Mouse (Mus musculus) small intestine, adult 2 months (tissue): Measurements from ENCODE around the gene Tdrd1. TPM values are rescaled to one million over a fixed set of nuclear protein-coding genes. Genes with fewer than 3 reads are reported as not detected.

Experiments
- H3K27ac ChIP-seq: fragments of 200-500 bp; 2 replicates; pipeline ENCODE4 v1.5.1; 2012; ENCODE audit warnings: low read depth, low read length, control low read depth, inconsistent platforms; ENCODE audit not compliant: insufficient read depth
- H3K27me3 ChIP-seq: fragments of 200-500 bp; 2 replicates; pipeline ENCODE4 v1.6.1; 2012; ENCODE audit warnings: mild to moderate bottlenecking, moderate library complexity, low read length, inconsistent platforms; ENCODE audit not compliant: control insufficient read depth, insufficient read depth
- H3K36me3 ChIP-seq: fragments of 200-500 bp; 2 replicates; pipeline ENCODE4 v1.6.1; 2012; ENCODE audit warnings: mild to moderate bottlenecking, low read length, control low read depth, inconsistent platforms; ENCODE audit not compliant: control insufficient read depth, insufficient read depth
- H3K4me1 ChIP-seq: fragments of 200-500 bp; 2 replicates; pipeline ENCODE4 v1.6.1; 2012; ENCODE audit warnings: low read length, inconsistent platforms, mixed read lengths; ENCODE audit not compliant: control insufficient read depth, insufficient read depth, insufficient read length
- H3K4me3 ChIP-seq: fragments of 200-500 bp; 2 replicates; pipeline ENCODE4 v1.5.1; 2012; ENCODE audit warnings: low read depth, mild to moderate bottlenecking, control low read depth, inconsistent platforms, low read length, moderate library complexity
- CTCF ChIP-seq: fragments of 200-500 bp; IDR thresholded peaks from 2 replicates; pipeline ENCODE4 v1.5.1; 2012; ENCODE audit warnings: low read depth, mild to moderate bottlenecking, control low read depth, inconsistent platforms, low read length, moderate library complexity, mixed read lengths; ENCODE audit not compliant: insufficient replicate concordance, insufficient read length; ENCODE audit errors: extremely low read depth
- POLR2A ChIP-seq: fragments of 200-500 bp; IDR thresholded peaks from 2 replicates; pipeline ENCODE4 v1.6.1; 2012; ENCODE audit warnings: low read depth, mild to moderate bottlenecking, control low read depth, inconsistent platforms, low read length, moderate library complexity
- WGBS: fragments of 180-500 bp; shearing (Covaris S2); methylation state at CpG from one replicate; pipeline ENCODE4 v1.1.7; 2018; 5-methylcytosine and 5-hydroxymethylcytosine counted together
- polyA plus RNA-seq: library from polyadenylated mRNA; depleted of rRNA; stranded (reverse); fragments of >200 nt; gene quantifications from 2 replicates; pipeline ENCODE4 v1.2.3, GENCODE M21; 2012

Gene Tdrd1
- polyA plus RNA-seq, 1 experiment = 0.10 TPM

DNA sequence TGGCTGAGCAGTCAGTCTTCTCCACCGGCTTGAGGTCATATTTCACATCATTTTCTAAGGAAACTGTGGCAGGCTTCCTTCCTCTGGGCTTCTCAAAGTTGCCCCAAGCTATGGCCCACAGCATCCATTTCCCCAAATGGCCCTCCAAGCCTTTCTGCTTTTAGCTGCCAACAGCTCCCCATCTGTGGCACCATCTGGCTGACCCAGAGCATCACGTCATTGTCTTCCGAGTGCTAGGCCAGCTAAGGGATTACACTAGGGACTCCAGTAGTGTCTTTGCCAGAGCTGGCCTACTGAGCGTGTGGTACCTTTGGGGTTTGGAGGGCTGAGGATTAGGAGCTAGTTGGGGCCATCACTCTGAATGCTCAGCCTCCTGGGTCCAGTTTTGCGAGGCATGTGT, 66.6 kb downstream of the Tdrd1 start:
- H3K4me3 ChIP-seq = no peak overlapping the region
- H3K27me3 ChIP-seq = no peaks in the 10 kb centered on the region
- TF ChIP-seq POLR2A (no peak), CTCF (no peak)
- no peaks in the 10 kb centered on the region for H3K36me3 ChIP-seq
- H3K4me1 ChIP-seq = no peaks in the 10 kb centered on the region
- 94% methylated on average over 5 of the region's 5 CpGs for WGBS
- H3K27ac ChIP-seq = no peak overlapping the region

DNA sequence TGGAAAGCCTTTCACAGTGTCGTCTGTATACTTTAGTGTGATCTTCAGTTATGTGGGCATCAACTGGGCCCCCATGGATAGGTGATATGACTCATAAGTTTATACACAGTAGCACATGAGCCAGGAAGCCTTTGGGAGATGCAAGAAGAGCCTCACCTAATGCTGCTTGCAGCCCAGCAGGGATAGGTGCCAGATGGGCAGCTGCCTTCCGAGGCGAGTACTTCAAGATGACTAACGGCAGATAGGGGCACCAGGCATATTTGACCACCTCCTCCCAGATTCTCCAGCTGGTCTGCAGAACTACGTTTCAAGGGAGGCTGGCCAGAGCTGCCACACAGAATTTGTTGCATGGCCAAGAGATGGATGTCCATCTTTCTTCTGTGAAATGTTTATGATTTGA, 67.3 kb downstream of the Tdrd1 start:
- Histone ChIP-seq H3K27ac (no peak overlapping the region), H3K4me3 (no peak overlapping the region), H3K27me3 (no peaks in the 10 kb centered on the region), H3K4me1 (no peaks in the 10 kb centered on the region), H3K36me3 (no peaks in the 10 kb centered on the region)
- 83% methylated on average over 5 of the region's 5 CpGs for WGBS
- TF ChIP-seq POLR2A = no peak

DNA sequence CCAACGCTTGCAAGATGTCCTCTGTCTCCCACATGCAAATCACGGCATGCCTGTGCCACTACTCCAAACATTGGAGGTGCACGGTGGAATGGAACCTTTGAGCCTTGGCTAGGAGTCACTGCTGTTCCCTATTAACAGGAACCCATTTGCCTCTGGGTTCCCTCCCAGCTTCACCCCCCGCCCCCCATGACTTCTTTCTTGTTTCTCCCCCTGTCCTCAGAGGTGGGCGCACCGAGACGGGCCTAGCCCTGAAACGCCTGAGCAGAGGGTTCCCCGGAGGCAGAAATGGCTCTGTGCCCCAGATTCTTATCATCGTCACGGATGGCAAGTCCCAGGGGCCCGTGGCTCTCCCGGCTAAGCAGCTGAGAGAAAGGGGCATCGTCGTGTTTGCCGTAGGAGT, 71.6 kb downstream of the Tdrd1 start:
- H3K27ac ChIP-seq = no peak overlapping the region
- WGBS = 90% methylated on average over 16 of the region's 16 CpGs
- no peaks in the 10 kb centered on the region for H3K36me3 ChIP-seq
- H3K27me3 ChIP-seq = no peaks in the 10 kb centered on the region
- H3K4me3 ChIP-seq = no peak overlapping the region
- H3K4me1 ChIP-seq = no peaks in the 10 kb centered on the region
- TF ChIP-seq CTCF = no peak
- TF ChIP-seq POLR2A = no peak

DNA sequence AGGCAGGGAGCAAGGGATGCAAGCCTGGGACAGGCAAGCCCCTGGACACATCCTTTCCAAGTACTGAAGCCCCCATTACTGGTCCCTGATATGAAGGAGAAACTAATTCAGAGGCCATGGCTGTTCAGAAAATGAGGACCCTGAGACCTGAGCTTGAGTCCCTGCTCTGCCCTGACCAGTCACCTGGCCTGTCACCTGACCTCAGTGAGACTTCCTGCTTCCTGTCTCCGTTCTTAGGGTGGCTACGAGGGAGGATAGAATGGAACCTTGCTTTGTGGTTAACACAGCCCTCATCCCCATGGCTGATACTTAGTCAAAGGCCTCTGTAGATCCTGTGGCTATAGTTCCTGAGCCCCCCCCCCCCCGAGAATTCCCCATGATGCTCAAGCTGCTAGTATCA, 78.1 kb downstream of the Tdrd1 start:
- WGBS = 76% methylated on average over 3 of the region's 3 CpGs
- TF ChIP-seq POLR2A (no peak), CTCF (no peak)

DNA sequence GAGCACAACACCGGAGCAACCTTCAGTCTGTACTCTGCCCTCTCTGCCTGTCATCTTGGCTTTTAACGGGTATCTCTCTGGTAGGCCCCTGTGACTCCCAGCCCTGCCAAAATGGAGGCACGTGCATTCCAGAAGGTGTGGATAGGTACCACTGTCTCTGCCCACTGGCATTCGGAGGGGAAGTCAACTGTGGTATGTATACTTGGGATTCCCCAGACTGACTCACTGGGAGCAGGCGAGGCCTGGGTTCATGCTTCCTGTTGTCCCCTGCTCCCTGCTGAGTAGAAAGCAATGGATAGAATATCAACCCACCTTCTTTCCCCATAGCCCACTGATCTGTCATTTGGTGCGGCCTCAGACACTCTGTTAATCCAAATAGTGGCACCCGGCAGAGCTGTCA, 79.4 kb downstream of the Tdrd1 start:
- no peaks in the 10 kb centered on the region for H3K36me3 ChIP-seq
- H3K4me3 ChIP-seq = no peak overlapping the region
- TF ChIP-seq CTCF (no peak), POLR2A (no peak)
- no peak overlapping the region for H3K27ac ChIP-seq
- H3K27me3 ChIP-seq = no peaks in the 10 kb centered on the region
- no peaks in the 10 kb centered on the region for H3K4me1 ChIP-seq
- 82% methylated on average over 7 of the region's 7 CpGs for WGBS

More for the DNA sequence above, 78.1 kb downstream of the Tdrd1 start:
- Histone ChIP-seq H3K27ac (no peak overlapping the region), H3K4me3 (no peak overlapping the region), H3K36me3 (no peaks in the 10 kb centered on the region), H3K4me1 (no peaks in the 10 kb centered on the region), H3K27me3 (no peaks in the 10 kb centered on the region)

DNA sequence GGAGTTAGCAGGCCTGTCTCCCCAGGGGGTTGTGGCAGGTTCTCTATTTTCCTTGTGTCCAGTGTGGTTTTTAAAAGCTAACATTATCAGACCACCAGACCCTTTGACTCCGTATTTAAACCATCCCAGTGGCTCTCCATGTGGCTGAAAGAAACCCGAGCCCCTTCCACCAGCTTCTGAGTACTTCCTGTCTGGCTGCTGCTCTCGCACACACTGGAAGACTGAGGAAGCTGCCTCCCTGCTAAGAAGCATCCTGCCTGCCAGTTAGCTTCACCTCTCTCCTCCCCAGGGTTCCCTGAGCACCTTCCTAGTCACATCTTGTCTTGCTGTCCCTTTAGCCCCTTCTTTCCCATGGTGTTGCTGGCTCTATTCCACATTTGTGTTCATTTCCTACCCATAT, 81.8 kb downstream of the Tdrd1 start:
- Histone ChIP-seq H3K27ac (no peak overlapping the region), H3K27me3 (no peaks in the 10 kb centered on the region), H3K4me3 (no peak overlapping the region), H3K36me3 (no peaks in the 10 kb centered on the region), H3K4me1 (no peaks in the 10 kb centered on the region)
- TF ChIP-seq POLR2A (no peak), CTCF (no peak)
- WGBS = 76% methylated on average over 3 of the region's 3 CpGs

DNA sequence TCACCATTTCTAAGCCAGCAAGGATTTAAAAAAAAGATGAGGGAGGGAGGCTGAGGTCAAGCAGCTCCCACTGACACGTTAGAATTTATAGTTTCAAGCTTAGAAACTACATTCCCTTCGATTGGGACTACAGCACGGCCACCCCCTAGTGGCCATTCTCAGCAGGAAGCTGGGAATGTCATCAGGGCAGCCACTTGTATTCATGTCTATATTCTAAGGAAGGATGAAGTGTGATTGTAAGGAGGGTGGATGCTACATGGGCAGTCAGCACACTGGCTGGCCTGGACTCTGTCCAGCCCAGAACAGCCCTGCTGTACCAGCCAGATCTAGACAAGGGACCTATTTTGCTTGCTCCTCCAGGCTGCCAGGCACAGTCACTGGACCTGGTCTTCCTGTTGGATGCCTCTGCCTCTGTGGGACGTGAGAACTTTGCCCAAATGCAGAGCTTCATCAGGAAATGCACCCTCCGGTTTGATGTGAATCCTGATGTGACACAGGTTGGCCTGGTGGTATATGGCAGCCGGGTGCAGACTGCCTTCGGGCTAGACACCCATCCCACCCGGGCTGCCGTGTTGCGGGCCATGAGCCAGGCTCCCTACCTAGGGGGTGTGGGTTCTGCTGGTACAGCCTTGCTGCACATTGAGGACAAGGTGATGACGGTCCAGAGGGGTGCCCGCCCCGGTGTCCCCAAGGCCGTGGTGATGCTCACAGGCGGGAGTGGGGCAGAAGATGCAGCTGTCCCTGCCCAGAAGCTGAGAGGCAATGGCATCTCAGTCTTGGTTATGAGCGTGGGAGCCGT, 82.7 kb downstream of the Tdrd1 start:
- Histone ChIP-seq H3K4me1 (no peaks in the 10 kb centered on the region), H3K36me3 (no peaks in the 10 kb centered on the region), H3K27ac (no peak overlapping the region), H3K4me3 (no peak overlapping the region), H3K27me3 (no peaks in the 10 kb centered on the region)
- 72% methylated on average over 17 of the region's 17 CpGs for WGBS
- TF ChIP-seq POLR2A (no peak), CTCF (peak; percentile 81; the same call in 1 of the 2 replicates)

DNA sequence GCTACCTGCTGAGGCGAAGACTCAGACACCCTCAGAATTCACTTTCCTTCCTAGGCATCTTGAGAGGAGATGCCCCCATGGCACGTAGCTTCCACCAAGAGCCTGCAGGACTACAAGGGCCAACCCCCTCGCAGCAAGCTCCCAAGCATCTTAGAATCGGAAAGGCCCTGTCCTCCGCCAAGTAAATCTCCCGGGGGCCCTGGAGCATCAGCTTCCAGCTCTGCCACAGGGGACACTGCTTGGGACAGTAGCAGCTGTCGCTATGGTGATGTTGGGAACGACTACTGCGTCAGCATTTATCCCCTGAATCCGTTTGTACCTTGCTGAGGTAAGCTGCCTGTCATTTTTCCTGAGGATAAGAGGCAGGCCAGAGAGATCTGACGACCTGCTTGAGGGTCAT, 84.6 kb downstream of the Tdrd1 start:
- H3K36me3 ChIP-seq = no peaks in the 10 kb centered on the region
- no peak for TF ChIP-seq POLR2A
- TF ChIP-seq CTCF = no peak

More for the DNA sequence above, 84.6 kb downstream of the Tdrd1 start:
- H3K27ac ChIP-seq = no peak overlapping the region
- H3K27me3 ChIP-seq = no peaks in the 10 kb centered on the region
- 84% methylated on average over 11 of the region's 11 CpGs for WGBS
- H3K4me3 ChIP-seq = no peak overlapping the region
- H3K4me1 ChIP-seq = no peaks in the 10 kb centered on the region
